Mouse (Mus musculus): ENCODE measurements around the gene Evc. TPM values are rescaled to one million over a fixed set of nuclear protein-coding genes. Genes with fewer than 3 reads are reported as not detected.

Gene Evc
- polyA plus RNA-seq (2015; fragmentation: Nextera tagmentation; extraction: Ambion mirVana) = 3.3 and 5.7 TPM in 2 replicates

DNA sequence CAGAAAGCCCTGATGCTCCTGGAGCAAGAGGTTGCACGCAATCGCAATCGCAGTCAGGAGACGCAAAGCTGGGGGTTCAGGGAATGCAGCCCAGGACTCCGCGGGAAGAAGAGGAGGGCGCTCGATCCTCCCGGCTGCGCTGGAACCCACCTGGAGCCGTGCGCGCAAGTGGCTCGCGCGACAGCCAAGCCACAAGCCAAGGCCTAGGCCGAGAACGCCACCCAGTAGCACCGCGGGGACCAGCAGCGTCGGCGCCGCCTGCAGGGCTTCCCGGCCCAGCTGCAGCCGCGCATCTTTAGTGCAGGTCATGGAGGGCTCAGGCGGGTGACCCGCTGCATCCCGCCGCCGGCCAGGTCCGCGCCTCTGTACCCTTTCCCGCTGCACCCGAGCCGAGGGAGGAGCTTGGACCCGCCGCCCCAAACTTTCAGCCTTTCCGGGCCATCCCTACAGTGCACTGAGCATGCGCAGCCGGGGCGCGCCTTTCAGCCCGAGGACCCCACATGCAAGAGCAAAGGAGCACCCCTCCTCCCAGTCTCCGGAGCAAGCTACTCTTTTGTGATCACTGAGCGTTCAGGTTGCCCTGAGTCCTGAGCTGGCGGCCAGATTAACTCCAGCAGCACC, at the start of gene Evc:
Gene Evc, minus strand, starts transcription at position 410 of the 621 bp plus-strand sequence.

GRCm38 (mm10) chr5:37338288-37338687, 1.6 kb upstream of the Evc start, which contains the start of gene Evc2:
TSS of gene Evc2 (plus strand) at chr5:37338499.

GRCm38 (mm10) chr5:37241651-37242151, 95.0 kb downstream of the Evc start, which contains the start of gene Crmp1:
TSS of gene Crmp1 (plus strand) at chr5:37241940.

Other genes with a start within 250 kb of the Evc start
- 574 and 661 TPM in 2 replicates for gene Crmp1, start 95.0 kb downstream of the Evc start, polyA plus RNA-seq (2015; fragmentation: Nextera tagmentation; extraction: Ambion mirVana)
- 4.9 TPM in 2 replicates for gene Evc2, start 1.6 kb upstream of the Evc start, polyA plus RNA-seq (2015; fragmentation: Nextera tagmentation; extraction: Ambion mirVana)